Mouse (Mus musculus) forebrain, postnatal 0 days (tissue): ENCODE measurements around the gene RPS10-NUDT3. TPM values are rescaled to one million over a fixed set of nuclear protein-coding genes. Genes with fewer than 3 reads are reported as not detected.
A peak's percentile ranks its signal among the peaks of the same experiment; 100 is the strongest.

Experiments
- ATAC-seq: fragments of 200-750 bp; cut with Nextera tagmentation; 2 replicates; pipeline ENCODE4 v1.8.0; 2017; ENCODE audit warnings: mild to moderate bottlenecking, moderate library complexity
- DNase-seq: peaks from one replicate; pipeline ENCODE4 v3.0.0-alpha.2; 2015
- H3K27ac ChIP-seq: fragments of 300-500 bp; sonication (generic); 2 replicates; pipeline ENCODE4 v1.5.1; 2014; ENCODE audit warnings: low read depth, mild to moderate bottlenecking, antibody characterized with exemption, low read length, moderate library complexity, mixed read lengths
- H3K27me3 ChIP-seq: fragments of 300-500 bp; sonication (generic); 2 replicates; pipeline ENCODE4 v1.6.1; 2014; ENCODE audit warnings: mild to moderate bottlenecking, low read length, mixed read lengths; ENCODE audit not compliant: insufficient read depth
- H3K36me3 ChIP-seq: fragments of 300-500 bp; sonication (generic); 2 replicates; pipeline ENCODE4 v1.6.1; 2014; ENCODE audit warnings: mild to moderate bottlenecking, moderate library complexity; ENCODE audit not compliant: insufficient read depth
- H3K4me1 ChIP-seq: fragments of 300-500 bp; sonication (generic); 2 replicates; pipeline ENCODE4 v1.6.1; 2014; ENCODE audit warnings: antibody characterized with exemption; ENCODE audit not compliant: insufficient read depth
- H3K4me2 ChIP-seq: fragments of 300-500 bp; sonication (generic); 2 replicates; pipeline ENCODE4 v1.6.1; 2014; ENCODE audit warnings: low read depth, mild to moderate bottlenecking, moderate library complexity
- H3K4me3 ChIP-seq: fragments of 300-500 bp; sonication (generic); 2 replicates; pipeline ENCODE4 v1.5.1; 2014; ENCODE audit warnings: low read depth, low read length, mixed read lengths
- H3K9ac ChIP-seq: fragments of 300-500 bp; sonication (generic); 2 replicates; pipeline ENCODE4 v1.6.1; 2014; ENCODE audit warnings: mild to moderate bottlenecking
- H3K9me3 ChIP-seq: fragments of 300-500 bp; sonication (generic); 2 replicates; pipeline ENCODE4 v1.6.1; 2016; ENCODE audit warnings: low read length
- CTCF ChIP-seq: sonication (generic); IDR thresholded peaks from 2 replicates; pipeline ENCODE4 v1.5.1; 2016; ENCODE audit warnings: antibody characterized with exemption, control low read depth, low read depth
- WGBS: fragments of 180-500 bp; shearing (Covaris S2); extraction: QIAGEN DNeasy Blood & Tissue Kit; methylation state at CpG from one replicate; pipeline ENCODE4 v1.1.7; 2014; 5-methylcytosine and 5-hydroxymethylcytosine counted together
- polyA plus RNA-seq: library from polyadenylated mRNA; unstranded; fragments of >200 nt; fragmentation: Nextera tagmentation; extraction: Ambion mirVana; gene quantifications from 2 replicates; pipeline ENCODE4 v1.2.1, GENCODE M21; 2015
- total RNA-seq: library from RNA; depleted of rRNA; stranded (reverse); fragments of >200 nt; gene quantifications from 2 replicates; pipeline ENCODE4 v1.2.3, GENCODE M21; 2014

Gene RPS10-NUDT3
- total and polyA plus RNA-seq, 2 experiments from 2014 or later = not detected

DNA sequence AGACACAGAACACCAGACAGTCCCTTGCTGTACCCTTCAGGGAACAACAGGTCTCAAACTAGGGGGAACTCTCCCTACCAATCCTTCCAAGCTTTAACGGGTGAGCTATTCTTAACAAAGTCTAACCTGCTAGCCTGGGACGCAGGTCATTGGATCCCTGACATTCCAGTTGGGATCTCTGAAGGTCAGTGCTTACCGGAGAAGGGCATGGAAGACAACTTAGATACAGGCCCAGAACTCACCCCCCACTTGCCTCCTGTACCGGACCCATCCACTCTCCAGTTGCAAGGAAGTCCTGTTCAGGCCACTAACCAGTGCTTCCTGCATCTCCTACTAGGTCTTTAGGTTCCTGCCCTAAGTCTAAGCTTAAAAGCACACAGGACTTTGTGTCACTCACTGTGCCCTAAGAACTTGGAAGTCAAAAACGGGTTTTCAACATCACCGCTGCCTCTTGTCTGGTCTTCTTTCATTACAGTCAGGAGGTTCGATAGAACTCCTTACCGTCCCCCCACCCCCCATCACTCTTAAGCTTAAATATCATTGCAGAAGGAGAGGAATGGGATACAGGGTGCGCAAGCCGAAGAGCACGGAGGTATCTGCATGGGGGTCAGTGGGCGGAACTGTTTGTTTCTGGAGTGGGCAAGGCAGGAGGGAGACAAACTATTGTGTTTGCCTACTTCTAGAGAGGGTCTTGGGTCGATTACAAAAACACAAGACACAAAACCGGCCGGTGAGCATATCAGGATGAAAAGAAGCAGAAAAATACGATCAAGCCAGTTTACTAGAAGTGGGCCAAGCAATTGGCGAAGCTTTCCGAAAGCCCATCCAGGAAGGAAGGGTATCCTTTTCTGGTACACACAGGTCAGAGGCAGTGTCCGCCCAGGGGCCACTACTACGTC lies 80.7 kb downstream of the RPS10-NUDT3 start:
- TF ChIP-seq CTCF = no peak
- Histone ChIP-seq H3K27ac (no peak overlapping the region), H3K27me3 (no peaks in the 10 kb centered on the region), H3K9ac (no peak overlapping the region), H3K36me3 (no peaks in the 10 kb centered on the region), H3K4me3 (no peak overlapping the region), H3K4me2 (peak overlapping the region; percentile 78), H3K9me3 (no peaks in the 10 kb centered on the region), H3K4me1 (peaks cover 19% of the 10 kb centered on the region)
- ATAC-seq (no peak), DNase-seq (no peak)
- WGBS = 53% methylated on average over 20 of the region's 20 CpGs

DNA sequence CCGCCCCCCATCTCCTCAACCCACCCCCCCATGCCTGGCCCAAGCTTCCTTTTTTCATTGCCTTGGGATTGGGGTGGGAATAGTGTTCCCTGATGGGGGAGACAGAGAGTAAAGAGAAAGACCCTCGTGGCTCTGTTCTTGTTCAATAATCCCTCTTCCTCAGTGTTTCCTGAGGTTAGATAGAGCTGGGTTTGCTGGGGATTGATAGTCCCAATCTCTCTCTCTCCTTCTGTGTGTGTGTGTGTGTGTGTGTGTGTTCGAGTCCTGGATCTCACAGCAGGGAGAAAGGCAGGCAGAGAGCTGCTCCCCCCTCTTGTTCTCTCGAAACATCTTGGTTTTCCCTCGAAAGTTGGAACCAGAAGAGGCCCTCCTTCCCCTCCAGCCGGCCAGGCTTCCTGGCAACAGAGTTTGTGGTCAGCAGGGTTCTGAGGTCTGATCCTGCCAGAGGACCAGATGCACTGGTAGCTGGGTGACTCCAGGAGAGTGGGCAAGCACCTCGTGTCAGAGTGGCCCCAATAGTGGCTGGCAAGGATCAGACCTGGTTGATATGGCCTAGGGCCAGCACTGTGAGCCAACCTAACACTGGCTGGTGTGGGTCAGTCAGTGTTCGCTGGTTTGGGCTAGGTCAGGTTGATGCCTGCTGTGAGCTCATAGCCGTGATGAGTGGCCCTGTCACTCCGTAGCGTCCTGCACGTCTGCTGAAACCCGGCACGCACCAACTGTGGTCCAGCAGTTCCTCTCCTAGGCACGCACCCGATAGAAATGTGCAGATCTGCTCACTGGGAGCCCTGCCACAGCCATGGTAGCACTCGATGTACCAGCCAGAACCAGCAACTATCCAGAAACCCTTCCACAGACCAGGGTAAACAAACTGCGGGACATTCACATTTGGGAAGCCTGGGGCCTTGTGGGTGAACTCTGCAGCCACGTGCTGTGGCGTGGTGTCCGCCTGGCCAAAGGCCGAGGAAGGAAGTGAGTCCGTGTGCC lies 82.5 kb downstream of the RPS10-NUDT3 start:
- no peaks in the 10 kb centered on the region for H3K9me3 ChIP-seq

DNA sequence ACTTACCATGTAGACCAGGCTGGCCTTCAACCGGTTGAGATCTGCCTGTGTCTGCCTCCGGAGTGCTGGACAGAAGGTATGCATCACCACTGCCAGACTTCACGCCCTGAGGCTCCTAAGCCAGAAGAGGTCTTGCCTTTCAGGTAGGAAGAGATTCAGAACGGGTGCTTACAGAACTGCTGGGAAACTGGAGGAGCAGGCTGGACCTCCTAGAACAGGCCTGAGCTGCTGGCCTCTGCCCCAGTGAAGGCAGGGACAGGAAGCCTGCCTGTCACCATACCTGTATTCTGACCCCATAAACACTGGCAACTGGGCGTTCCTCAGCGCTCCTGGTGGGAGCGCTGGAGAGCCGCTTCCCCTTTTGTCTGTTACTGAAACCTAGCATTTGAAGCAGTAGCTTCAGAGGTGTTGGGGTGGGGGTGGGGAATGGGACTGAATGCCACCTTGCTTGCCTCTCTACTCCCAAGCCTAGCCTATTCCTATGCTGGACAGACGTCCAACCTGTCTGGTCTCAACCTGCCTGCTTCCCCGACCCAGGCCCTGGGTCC lies 83.6 kb downstream of the RPS10-NUDT3 start:
- no peak for DNase-seq
- H3K27ac ChIP-seq = no peak overlapping the region
- H3K9ac ChIP-seq = no peak overlapping the region
- H3K4me1 ChIP-seq = 0 out of 2 replicates have a peak, but pooled peaks cover 6% of the 10 kb centered on the region
- H3K4me3 ChIP-seq = no peak overlapping the region
- H3K9me3 ChIP-seq = no peaks in the 10 kb centered on the region
- no peaks in the 10 kb centered on the region for H3K27me3 ChIP-seq
- H3K4me2 ChIP-seq = no peak overlapping the region
- TF ChIP-seq CTCF = no peak
- no peak for ATAC-seq
- WGBS = 70% methylated on average over 10 of the region's 10 CpGs
- H3K36me3 ChIP-seq = no peaks in the 10 kb centered on the region

More for the DNA sequence above, 82.5 kb downstream of the RPS10-NUDT3 start:
- Histone ChIP-seq H3K27me3 (no peaks in the 10 kb centered on the region), H3K4me3 (no peak overlapping the region), H3K4me1 (peaks cover 7% of the 10 kb centered on the region; the same call in 1 of the 2 replicates), H3K36me3 (no peaks in the 10 kb centered on the region), H3K9ac (no peak overlapping the region), H3K4me2 (no peak overlapping the region), H3K27ac (no peak overlapping the region)
- TF ChIP-seq CTCF = no peak
- ATAC-seq (no peak), DNase-seq (no peak)
- 78% methylated on average over 23 of the region's 23 CpGs for WGBS

DNA sequence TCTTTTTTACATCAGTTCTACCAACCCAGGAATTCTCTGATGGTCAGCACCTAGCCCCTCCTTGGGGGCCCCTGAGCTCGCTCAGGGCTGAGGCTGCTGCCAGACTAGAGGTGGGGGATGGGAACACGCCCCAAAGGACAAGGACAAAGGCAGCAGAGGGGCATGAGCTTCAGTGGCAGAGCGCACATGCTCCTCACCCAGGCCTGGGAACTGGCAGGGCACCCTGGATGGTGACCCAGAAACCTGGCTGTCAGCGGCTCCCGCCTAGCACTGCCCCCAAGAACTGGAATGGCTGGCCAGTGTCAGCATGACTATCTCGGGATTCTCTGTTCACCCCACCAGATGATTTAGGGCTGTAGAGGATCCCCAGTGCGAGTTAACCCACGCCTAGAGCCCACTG lies 85.8 kb downstream of the RPS10-NUDT3 start:
- no peaks in the 10 kb centered on the region for H3K27me3 ChIP-seq
- no peaks in the 10 kb centered on the region for H3K4me1 ChIP-seq
- H3K27ac ChIP-seq = no peak overlapping the region
- no peak overlapping the region for H3K4me2 ChIP-seq
- no peaks in the 10 kb centered on the region for H3K9me3 ChIP-seq
- no peak overlapping the region for H3K9ac ChIP-seq
- 45% methylated on average over 8 of the region's 8 CpGs for WGBS
- H3K36me3 ChIP-seq = no peaks in the 10 kb centered on the region
- no peak for TF ChIP-seq CTCF
- peak; percentile 25; the same call in 1 of the 2 replicates for ATAC-seq
- no peak overlapping the region for H3K4me3 ChIP-seq
- DNase-seq = no peak

DNA sequence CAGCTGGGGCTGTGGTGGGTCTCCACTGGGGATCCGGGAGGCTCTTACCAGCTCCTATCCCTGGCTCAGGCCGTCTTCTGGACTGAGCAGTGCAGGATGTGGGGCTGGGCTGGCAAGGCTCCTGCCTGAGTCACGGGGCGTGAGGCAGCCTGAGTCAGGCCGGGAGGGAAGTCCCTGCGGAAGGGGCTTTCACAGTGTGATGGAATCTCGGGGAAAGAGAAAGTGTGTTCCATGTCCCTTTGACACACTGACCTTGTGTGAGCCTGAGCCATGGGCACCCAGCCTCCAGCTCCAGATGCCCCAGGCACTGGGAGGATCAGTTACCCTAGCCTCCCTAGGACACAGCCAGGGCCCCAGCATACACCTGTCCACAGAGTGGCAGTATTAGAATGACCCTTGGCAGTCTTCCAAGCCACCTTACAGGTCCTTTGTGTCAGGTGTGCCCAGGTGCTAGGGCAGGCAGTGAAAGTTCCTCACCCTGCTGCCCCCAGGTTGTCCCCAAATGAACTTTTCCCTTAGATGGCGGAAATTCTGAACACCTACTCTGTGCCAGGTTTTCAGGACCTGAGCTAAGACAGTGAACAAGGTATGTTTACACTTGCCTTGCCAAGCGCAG lies 87.7 kb downstream of the RPS10-NUDT3 start:
- H3K4me2 ChIP-seq = no peak overlapping the region
- H3K27me3 ChIP-seq = no peaks in the 10 kb centered on the region
- no peak overlapping the region for H3K27ac ChIP-seq
- no peak for TF ChIP-seq CTCF
- DNase-seq (no peak), ATAC-seq (no peak)
- H3K36me3 ChIP-seq = no peaks in the 10 kb centered on the region
- no peak overlapping the region for H3K4me3 ChIP-seq
- no peak overlapping the region for H3K9ac ChIP-seq
- no peaks in the 10 kb centered on the region for H3K9me3 ChIP-seq
- WGBS = 72% methylated on average over 9 of the region's 9 CpGs
- H3K4me1 ChIP-seq = no peaks in the 10 kb centered on the region

DNA sequence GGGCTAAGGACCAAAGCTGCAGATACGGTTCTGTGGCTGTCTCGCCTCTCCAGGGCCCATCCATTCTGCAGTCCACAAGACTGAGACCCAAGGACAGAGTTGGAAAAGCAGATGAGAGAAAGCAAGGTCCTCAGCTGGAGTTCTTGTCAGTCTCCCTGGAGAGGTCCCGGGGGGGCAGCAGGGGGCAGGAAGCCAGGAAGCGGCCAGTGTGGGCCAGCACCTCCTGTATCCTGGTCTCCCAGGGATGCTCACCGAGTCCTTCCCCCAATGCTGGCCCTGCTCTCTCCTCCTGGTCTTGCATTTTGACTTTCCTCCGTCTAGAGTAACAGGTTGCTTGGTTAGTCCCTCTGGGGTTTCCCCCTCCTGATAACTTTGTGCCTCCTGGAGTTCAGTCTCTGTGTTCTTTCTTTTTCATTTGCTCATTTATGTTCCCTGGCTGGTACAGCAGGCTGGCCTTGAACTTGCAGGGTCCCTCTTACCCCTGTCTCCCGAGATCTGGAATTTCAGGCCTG lies 88.4 kb downstream of the RPS10-NUDT3 start:
- H3K36me3 ChIP-seq = no peaks in the 10 kb centered on the region
- H3K4me1 ChIP-seq = no peaks in the 10 kb centered on the region
- H3K9me3 ChIP-seq = no peaks in the 10 kb centered on the region
- no peak overlapping the region for H3K4me3 ChIP-seq
- H3K9ac ChIP-seq = no peak overlapping the region
- no peak for TF ChIP-seq CTCF
- H3K27ac ChIP-seq = no peak overlapping the region
- ATAC-seq = no peak
- DNase-seq = no peak
- WGBS = 64% methylated on average over 7 of the region's 7 CpGs
- no peak overlapping the region for H3K4me2 ChIP-seq
- H3K27me3 ChIP-seq = no peaks in the 10 kb centered on the region
